Comparison of ENCODE assay signal across 8 mouse cellular contexts in the genomic region with DNA sequence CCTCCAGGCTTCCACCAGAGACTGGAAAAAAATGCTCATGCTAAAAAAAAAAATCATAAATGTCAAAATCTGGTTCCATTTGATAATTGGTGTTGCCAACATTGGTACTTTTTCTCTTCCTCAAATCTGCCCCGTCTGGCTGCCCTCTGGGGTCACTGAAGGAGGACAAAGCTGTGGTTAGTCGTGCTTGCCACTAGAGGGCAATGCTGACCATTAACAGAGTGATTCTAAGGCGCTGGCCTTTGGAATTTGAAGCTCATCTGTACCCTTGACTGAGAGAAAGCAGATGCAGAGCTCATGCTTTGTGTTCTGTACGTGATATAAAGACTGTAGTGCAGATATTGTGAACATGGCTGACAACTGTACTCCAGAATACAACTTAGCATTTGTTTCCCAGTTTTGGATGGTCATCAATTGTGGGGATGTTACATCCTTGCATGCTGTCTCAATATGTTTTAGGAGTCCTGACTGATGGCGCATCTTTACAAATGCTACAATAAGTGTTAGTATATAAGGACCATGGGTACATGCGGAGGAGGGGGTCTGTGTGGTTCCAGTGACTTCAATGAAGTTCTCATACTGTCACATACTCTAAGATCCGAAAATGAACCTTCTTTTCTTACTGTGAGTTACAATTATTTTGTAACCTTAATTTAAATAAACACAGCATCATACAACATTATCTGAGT.
DNase-seq lines count a peak whose midpoint lies in the region; ATAC-seq and TF ChIP-seq lines count a peak whose summit lies in the region.
"Had no signal": no experiment of that assay in that cellular context is flagged by ENCODE, and none has a peak within 500 bp of the region (broad histone marks: within the 10 kb centered on the region; RNA-seq: fewer than 3 reads in every experiment).

No protein-coding gene starts in this region.

- H3K4me1 ChIP-seq in forebrain, embryonic 12.5 days = no peaks in the 10 kb centered on the region
- H3K4me1 ChIP-seq in hindbrain, embryonic 11.5 days (replicated peaks; ENCODE audit: control insufficient read depth, insufficient read depth, low read length) = no peaks in the 10 kb centered on the region
- H3K4me1 ChIP-seq: heart, embryonic 13.5 days had no signal

- H3K4me2 ChIP-seq in forebrain, embryonic 12.5 days = no peak overlapping the region
- no peak overlapping the region for H3K4me2 ChIP-seq in hindbrain, embryonic 11.5 days (replicated peaks; ENCODE audit: low read depth, low read length)
- H3K4me2 ChIP-seq: heart, embryonic 13.5 days had no signal

- no peaks in the 10 kb centered on the region for H3K9me3 ChIP-seq in forebrain, embryonic 12.5 days
- no peaks in the 10 kb centered on the region; the same call in 1 of the 2 replicates for H3K9me3 ChIP-seq in hindbrain, embryonic 11.5 days (ENCODE audit: control insufficient read depth, low read length)

- TF ChIP-seq POLR2A in brain, embryonic 14.5 days (IDR thresholded peaks at IDR 0.05; ENCODE audit: borderline replicate concordance, extremely low read depth, insufficient read depth, insufficient read length, poor library complexity, severe bottlenecking) = no peak

- no peak overlapping the region for H3K4me3 ChIP-seq in forebrain, embryonic 12.5 days (replicated peaks)
- no peak overlapping the region for H3K4me3 ChIP-seq in hindbrain, embryonic 11.5 days (ENCODE audit: low read depth, low read length)
- H3K4me3 ChIP-seq: heart, embryonic 13.5 days had no signal

- WGBS in forebrain, embryonic 12.5 days = 43% methylated on average over 7 of the region's 7 CpGs
- WGBS in hindbrain, embryonic 11.5 days = 38% methylated on average over 7 of the region's 7 CpGs

- DNase-seq in NIH3T3 (ENCODE audit: low read depth) = peak; percentile 81
- peak; percentile 82 for DNase-seq in brain, embryonic 14.5 days (ENCODE audit: low read depth)
- DNase-seq in hindbrain, embryonic 11.5 days (ENCODE audit: low spot score) = peak; percentile 73
- DNase-seq in layer of hippocampus, adult 9-11 months = peak; percentile 18
- peak; percentile 33 to 65 for DNase-seq in lung, postnatal 4 days
- DNase-seq in right cerebral cortex, postnatal 36 days (ENCODE audit: low spot score in 2 of 2) = peak; percentile 5 to 12

- H3K27ac ChIP-seq in forebrain, embryonic 12.5 days = no peak overlapping the region
- no peak overlapping the region for H3K27ac ChIP-seq in hindbrain, embryonic 11.5 days (ENCODE audit: low read depth, low read length)
- H3K27ac ChIP-seq: heart, embryonic 13.5 days had no signal

- no peaks in the 10 kb centered on the region for H3K27me3 ChIP-seq in forebrain, embryonic 12.5 days
- no peaks in the 10 kb centered on the region for H3K27me3 ChIP-seq in hindbrain, embryonic 11.5 days (ENCODE audit: control insufficient read depth, insufficient read depth, low read length)
- H3K27me3 ChIP-seq: heart, embryonic 13.5 days had no signal

- TF ChIP-seq CTCF in brain, embryonic 14.5 days (IDR thresholded peaks at IDR 0.05; ENCODE audit: borderline replicate concordance, extremely low read depth, insufficient read depth, insufficient read length) = peak; percentile 87

- ATAC-seq in forebrain, embryonic 12.5 days (ENCODE audit: low FRiP score) = peak; percentile 92
- ATAC-seq in hindbrain, embryonic 11.5 days (ENCODE audit: low FRiP score) = peak; percentile 90

- no peaks in the 10 kb centered on the region for H3K36me3 ChIP-seq in forebrain, embryonic 12.5 days (replicated peaks)
- no peaks in the 10 kb centered on the region for H3K36me3 ChIP-seq in hindbrain, embryonic 11.5 days (ENCODE audit: control insufficient read depth, insufficient read depth, low read length)
- H3K36me3 ChIP-seq: heart, embryonic 13.5 days had no signal

- H3K9ac ChIP-seq in forebrain, embryonic 12.5 days = no peak overlapping the region
- no peak overlapping the region for H3K9ac ChIP-seq in hindbrain, embryonic 11.5 days (ENCODE audit: low read depth, low read length)
- H3K9ac ChIP-seq: heart, embryonic 13.5 days had no signal

Comparison
In these comparisons a context has a peak if more than half of its experiments do, and no peak if none do; other contexts are left out.
1. DNase-seq: peak in every context shown above with its lines; median percentile 82 in brain, embryonic 14.5 days; 81 in NIH3T3; 73 in hindbrain, embryonic 11.5 days; 49 in lung, postnatal 4 days; 18 in layer of hippocampus, adult 9-11 months; 8 in right cerebral cortex, postnatal 36 days.